Mouse (Mus musculus) liver, embryonic 13.5 days (tissue): Measurements from ENCODE around the gene Nat8l. TPM values are rescaled to one million over a fixed set of nuclear protein-coding genes. Genes with fewer than 3 reads are reported as not detected.
A peak's percentile ranks its signal among the peaks of the same experiment; 100 is the strongest.

Source experiments
- ATAC-seq: fragments of 200-750 bp; cut with Nextera tagmentation; 2 replicates; pipeline ENCODE4 v1.8.0; 2017; ENCODE audit warnings: low read depth, mild to moderate bottlenecking, moderate number of reproducible peaks, moderate library complexity
- DNase-seq: peaks from one replicate; pipeline ENCODE4 v3.0.0; 2022
- H3K27ac ChIP-seq: fragments of 300-500 bp; sonication (generic); 2 replicates; pipeline ENCODE4 v1.5.1; 2015; ENCODE audit warnings: moderate library complexity, mild to moderate bottlenecking, inconsistent platforms
- H3K27me3 ChIP-seq: fragments of 300-500 bp; sonication (generic); 2 replicates; pipeline ENCODE4 v1.6.1; 2015; ENCODE audit warnings: mild to moderate bottlenecking, inconsistent platforms
- H3K36me3 ChIP-seq: fragments of 300-500 bp; sonication (generic); 2 replicates; pipeline ENCODE4 v1.6.1; 2015; ENCODE audit warnings: mild to moderate bottlenecking, inconsistent platforms
- H3K4me1 ChIP-seq: fragments of 300-500 bp; sonication (generic); replicated peaks from 2 replicates; pipeline ENCODE4 v1.6.1; 2015; ENCODE audit warnings: inconsistent platforms
- H3K4me2 ChIP-seq: fragments of 300-500 bp; sonication (generic); 2 replicates; pipeline ENCODE4 v1.6.1; 2015; ENCODE audit warnings: inconsistent platforms, mild to moderate bottlenecking, moderate library complexity
- H3K4me3 ChIP-seq: fragments of 300-500 bp; sonication (generic); replicated peaks from 2 replicates; pipeline ENCODE4 v1.5.1; 2015; ENCODE audit warnings: mild to moderate bottlenecking, inconsistent platforms
- H3K9ac ChIP-seq: fragments of 300-500 bp; sonication (generic); 2 replicates; pipeline ENCODE4 v1.6.1; 2015; ENCODE audit warnings: mild to moderate bottlenecking, inconsistent platforms
- H3K9me3 ChIP-seq: fragments of 300-500 bp; sonication (generic); replicated peaks from 2 replicates; pipeline ENCODE4 v1.6.1; 2016; ENCODE audit warnings: inconsistent platforms
- WGBS: fragments of 180-500 bp; shearing (Covaris S2); methylation state at CpG from one replicate; pipeline ENCODE4 v1.1.7; 2015; ENCODE audit not compliant: insufficient replicate concordance; 5-methylcytosine and 5-hydroxymethylcytosine counted together
- polyA plus RNA-seq: library from polyadenylated mRNA; unstranded; fragments of >200 nt; fragmentation: Nextera tagmentation; extraction: Ambion mirVana; gene quantifications from 2 replicates; pipeline ENCODE4 v1.2.1, GENCODE M21; 2015

The Nat8l gene
- polyA plus RNA-seq, 1 experiment from 2014 or later: 0.05 TPM

GRCm38 (mm10) chr5:33983309-33984121 is 12.3 kb upstream of the Nat8l start, which contains the start of gene Gm1673:
TSS of gene Gm1673 (plus strand) at chr5:33983433.
- H3K27ac ChIP-seq: no peak within 1 kb of the TSS
- peak within 1 kb of the TSS; percentile 60 for H3K4me3 ChIP-seq
- peak; percentile 22 for DNase-seq
- peak within 1 kb of the TSS; percentile 73 for H3K4me2 ChIP-seq
- 2% methylated on average over 84 of the region's 88 CpGs for WGBS
- peaks cover 57% of the 10 kb centered on the region for H3K27me3 ChIP-seq
- H3K36me3 ChIP-seq: no peaks in the 10 kb centered on the region
- peak within 1 kb of the TSS; percentile 39 for H3K9ac ChIP-seq
- peaks cover 11% of the 10 kb centered on the region; the same call in 1 of the 2 replicates for H3K4me1 ChIP-seq
- ATAC-seq: peak; percentile 41
- no peaks in the 10 kb centered on the region for H3K9me3 ChIP-seq

GRCm38 (mm10) chr5:33994671-33995625 is 836 bp upstream of the Nat8l start:
- no peaks in the 10 kb centered on the region for H3K36me3 ChIP-seq
- H3K4me1 ChIP-seq: peaks cover 11% of the 10 kb centered on the region
- DNase-seq: no peak
- ATAC-seq: no peak
- no peaks in the 10 kb centered on the region for H3K9me3 ChIP-seq
- peak overlapping the region; percentile 54; the same call in 1 of the 2 replicates for H3K4me3 ChIP-seq
- no peak overlapping the region for H3K27ac ChIP-seq
- H3K27me3 ChIP-seq: peaks cover 61% of the 10 kb centered on the region
- peak overlapping the region; percentile 71 for H3K4me2 ChIP-seq
- no peak overlapping the region for H3K9ac ChIP-seq
- WGBS: 33% methylated on average over 28 of the region's 28 CpGs

DNA sequence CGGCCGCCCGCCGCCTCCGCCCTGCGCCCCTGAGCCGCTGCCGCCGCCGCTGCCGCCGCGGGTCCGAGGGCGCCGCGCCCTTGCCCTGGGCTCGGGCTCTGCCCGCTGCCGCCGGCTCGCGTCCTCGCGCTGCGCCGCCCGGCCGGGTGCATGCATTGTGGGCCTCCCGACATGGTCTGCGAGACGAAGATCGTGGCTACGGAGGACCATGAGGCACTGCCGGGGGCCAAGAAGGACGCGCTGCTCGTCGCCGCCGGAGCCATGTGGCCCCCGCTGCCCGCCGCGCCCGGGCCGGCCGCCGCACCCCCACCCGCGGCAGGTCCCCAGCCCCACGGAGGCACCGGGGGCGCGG is 886 bp downstream of the Nat8l start:
- H3K27me3 ChIP-seq: peaks cover 67% of the 10 kb centered on the region

DNA sequence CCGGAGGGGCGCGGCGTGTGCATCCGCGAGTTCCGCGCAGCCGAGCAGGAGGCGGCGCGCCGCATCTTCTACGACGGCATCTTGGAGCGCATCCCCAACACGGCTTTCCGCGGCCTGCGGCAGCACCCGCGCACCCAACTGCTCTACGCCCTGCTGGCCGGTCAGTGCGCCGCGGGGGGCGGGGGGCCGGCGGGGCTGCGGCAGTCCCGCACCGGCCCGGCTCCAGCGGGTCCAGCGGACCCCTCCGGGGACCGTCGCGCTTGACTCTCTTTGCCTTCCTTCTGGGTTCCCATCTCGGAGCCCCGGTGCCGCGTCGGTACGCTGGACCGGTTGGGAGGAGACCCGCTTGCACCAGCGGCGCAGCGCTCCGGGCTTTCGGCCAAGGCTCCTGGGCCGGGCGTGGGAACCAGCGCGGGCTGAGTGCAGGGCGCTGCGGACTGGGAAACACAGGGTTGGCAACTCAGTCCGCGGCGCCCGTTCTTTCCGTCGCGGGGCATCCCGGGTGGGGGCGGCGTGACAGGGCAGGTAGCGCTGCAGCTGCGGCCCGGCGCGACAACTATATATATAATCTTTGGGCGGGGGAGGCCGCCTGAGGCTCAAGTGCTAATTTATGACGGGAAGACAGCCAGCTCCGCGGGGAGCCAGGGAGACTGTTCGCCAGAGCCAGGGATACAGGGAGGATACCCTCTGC is 1.4 kb downstream of the Nat8l start:
- 2% methylated on average over 80 of the region's 80 CpGs for WGBS
- no peak overlapping the region for H3K9ac ChIP-seq
- no peak overlapping the region for H3K27ac ChIP-seq
- peak overlapping the region; percentile 71 for H3K4me2 ChIP-seq
- no peaks in the 10 kb centered on the region for H3K9me3 ChIP-seq
- ATAC-seq (no peak), DNase-seq (no peak)
- peak overlapping the region; percentile 54 for H3K4me3 ChIP-seq
- peaks cover 67% of the 10 kb centered on the region for H3K27me3 ChIP-seq
- peaks cover 11% of the 10 kb centered on the region for H3K4me1 ChIP-seq
- no peaks in the 10 kb centered on the region for H3K36me3 ChIP-seq

More for the DNA sequence above, 886 bp downstream of the Nat8l start:
- ATAC-seq: no peak
- under 1% methylated on average over 55 of the region's 55 CpGs for WGBS
- H3K4me2 ChIP-seq: peak overlapping the region; percentile 71
- no peak overlapping the region for H3K9ac ChIP-seq
- DNase-seq: no peak
- H3K4me1 ChIP-seq: peaks cover 11% of the 10 kb centered on the region
- H3K27ac ChIP-seq: no peak overlapping the region
- H3K36me3 ChIP-seq: no peaks in the 10 kb centered on the region
- H3K4me3 ChIP-seq: peak overlapping the region; percentile 54
- no peaks in the 10 kb centered on the region for H3K9me3 ChIP-seq

DNA sequence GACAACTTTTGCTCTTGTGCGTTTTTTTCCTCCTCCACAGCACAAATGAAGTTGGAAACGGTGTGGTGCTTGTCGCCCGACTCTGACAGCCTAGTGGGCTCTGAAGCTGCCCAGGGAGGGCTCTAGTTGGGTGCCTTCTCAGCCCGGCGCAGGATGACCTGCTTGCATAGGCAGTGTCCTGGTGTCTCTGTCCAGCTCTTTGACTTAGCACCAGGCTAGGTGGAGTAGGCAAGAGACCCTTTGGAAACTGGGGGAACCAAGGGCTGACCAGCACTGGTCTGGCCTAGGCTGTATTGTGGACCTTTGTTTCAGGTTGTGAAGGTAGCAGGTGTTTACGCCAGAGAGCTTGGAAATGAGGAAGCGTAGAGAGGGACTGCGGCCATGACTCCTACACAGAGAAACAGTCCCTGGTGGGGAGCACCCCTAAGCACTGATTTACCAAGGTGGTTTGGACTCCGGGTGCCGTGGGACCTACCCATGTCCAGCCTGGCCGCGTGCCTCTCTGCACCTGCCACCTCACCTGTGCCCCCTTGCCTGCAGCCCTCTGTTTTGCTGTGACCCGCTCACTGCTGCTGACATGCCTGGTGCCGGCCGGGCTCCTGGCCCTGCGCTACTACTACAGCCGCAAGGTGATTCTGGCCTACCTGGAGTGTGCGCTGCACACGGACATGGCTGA is 2.2 kb downstream of the Nat8l start:
- Histone ChIP-seq H3K36me3 (no peaks in the 10 kb centered on the region), H3K27ac (no peak overlapping the region), H3K27me3 (peaks cover 67% of the 10 kb centered on the region), H3K4me1 (peaks cover 11% of the 10 kb centered on the region), H3K9me3 (no peaks in the 10 kb centered on the region), H3K9ac (no peak overlapping the region), H3K4me2 (peak overlapping the region; percentile 71; the same call in 1 of the 2 replicates), H3K4me3 (0 out of 2 replicates have a peak overlapping the region, but pooled peaks have one; percentile 54)
- ATAC-seq: no peak
- DNase-seq: no peak
- 56% methylated on average over 20 of the region's 20 CpGs for WGBS

DNA sequence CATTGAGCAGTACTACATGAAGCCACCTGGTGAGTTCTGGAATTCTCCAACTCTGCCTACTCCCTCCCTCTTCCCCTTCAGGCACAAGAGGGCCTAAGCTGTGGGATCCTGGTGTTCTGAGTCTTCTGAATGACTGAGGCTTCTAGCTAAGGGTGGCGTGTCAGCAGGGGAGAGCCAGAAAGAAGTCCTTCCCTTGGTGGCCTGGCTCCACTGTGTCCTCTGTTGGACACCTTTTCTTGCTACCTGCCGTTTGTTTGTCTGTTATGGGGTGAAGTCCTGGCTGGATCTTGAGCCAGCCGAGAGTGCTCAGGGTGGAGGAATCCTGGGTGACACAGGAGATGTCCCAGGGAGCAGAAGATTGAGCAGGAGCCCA is 2.7 kb downstream of the Nat8l start:
- no peak overlapping the region for H3K4me3 ChIP-seq
- H3K27ac ChIP-seq: no peak overlapping the region
- no peak overlapping the region for H3K4me2 ChIP-seq
- peaks cover 11% of the 10 kb centered on the region for H3K4me1 ChIP-seq
- H3K27me3 ChIP-seq: peaks cover 67% of the 10 kb centered on the region
- no peak overlapping the region for H3K9ac ChIP-seq
- H3K9me3 ChIP-seq: no peaks in the 10 kb centered on the region
- ATAC-seq: no peak
- no peaks in the 10 kb centered on the region for H3K36me3 ChIP-seq
- 59% methylated on average over 3 of the region's 3 CpGs for WGBS
- DNase-seq: no peak

- Histone ChIP-seq H3K4me2 (no peak overlapping the region), H3K9ac (no peak overlapping the region), H3K27ac (no peak overlapping the region), H3K4me1 (peaks cover 11% of the 10 kb centered on the region), H3K36me3 (no peaks in the 10 kb centered on the region), H3K27me3 (peaks cover 59% of the 10 kb centered on the region), H3K9me3 (no peaks in the 10 kb centered on the region), H3K4me3 (no peak overlapping the region)
- 60% methylated on average over 6 of the region's 6 CpGs for WGBS
- ATAC-seq (no peak), DNase-seq (no peak)
These were observed 3.8 kb downstream of the Nat8l start for GRCm38 (mm10) chr5:33999466-34000090.

DNA sequence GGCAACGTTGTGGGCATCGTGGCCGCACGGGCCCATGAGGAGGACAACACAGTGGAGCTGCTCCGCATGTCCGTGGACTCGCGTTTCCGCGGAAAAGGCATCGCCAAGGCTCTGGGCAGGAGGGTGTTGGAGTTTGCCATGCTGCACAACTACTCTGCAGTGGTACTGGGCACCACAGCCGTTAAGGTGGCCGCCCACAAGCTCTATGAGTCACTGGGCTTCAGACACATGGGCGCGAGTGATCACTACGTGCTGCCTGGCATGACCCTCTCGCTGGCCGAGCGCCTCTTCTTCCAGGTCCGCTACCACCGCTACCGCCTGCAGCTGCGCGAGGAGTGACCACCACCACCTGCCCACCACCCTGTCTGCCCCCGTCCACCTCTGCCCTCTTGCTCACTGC is 5.0 kb downstream of the Nat8l start:
- no peak for ATAC-seq
- H3K4me3 ChIP-seq: no peak overlapping the region
- H3K9me3 ChIP-seq: no peaks in the 10 kb centered on the region
- peaks cover 8% of the 10 kb centered on the region for H3K4me1 ChIP-seq
- WGBS: 87% methylated on average over 25 of the region's 25 CpGs
- H3K4me2 ChIP-seq: no peak overlapping the region
- no peaks in the 10 kb centered on the region for H3K36me3 ChIP-seq
- H3K9ac ChIP-seq: no peak overlapping the region
- no peak overlapping the region for H3K27ac ChIP-seq
- peaks cover 47% of the 10 kb centered on the region for H3K27me3 ChIP-seq
- DNase-seq: no peak

- peaks cover 6% of the 10 kb centered on the region for H3K4me1 ChIP-seq
- ATAC-seq: no peak
- H3K4me2 ChIP-seq: no peak overlapping the region
- H3K36me3 ChIP-seq: no peaks in the 10 kb centered on the region
- H3K4me3 ChIP-seq: no peak overlapping the region
- DNase-seq: no peak
- H3K27ac ChIP-seq: no peak overlapping the region
- peaks cover 41% of the 10 kb centered on the region for H3K27me3 ChIP-seq
- 92% methylated on average over 1 of the region's 1 CpGs for WGBS
- H3K9me3 ChIP-seq: no peaks in the 10 kb centered on the region
- H3K9ac ChIP-seq: no peak overlapping the region
These were observed 5.6 kb downstream of the Nat8l start for GRCm38 (mm10) chr5:34001401-34001800.

DNA sequence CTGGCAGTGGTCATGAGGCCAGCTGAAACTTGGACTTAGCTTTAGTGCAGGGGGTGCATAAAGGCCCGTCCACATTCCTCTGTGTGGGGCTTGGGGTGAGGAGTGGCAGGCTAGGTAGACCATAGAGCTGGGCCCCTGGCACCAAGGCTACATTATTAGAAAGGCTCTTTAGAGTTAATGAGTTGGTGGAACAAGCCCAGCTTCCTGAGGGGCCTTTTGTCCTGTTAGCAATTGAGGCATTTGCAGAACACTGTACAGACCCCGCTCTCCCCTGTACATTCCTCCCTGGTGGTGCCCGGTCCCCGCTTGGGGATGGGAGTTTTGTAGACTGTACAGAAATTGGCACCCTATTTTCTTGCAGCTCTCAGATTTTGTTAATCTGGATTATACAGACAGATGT is 6.9 kb downstream of the Nat8l start:
- WGBS: 75% methylated on average over 4 of the region's 4 CpGs
- Histone ChIP-seq H3K9me3 (no peaks in the 10 kb centered on the region), H3K4me3 (no peak overlapping the region), H3K36me3 (no peaks in the 10 kb centered on the region), H3K4me1 (no peaks in the 10 kb centered on the region), H3K4me2 (no peak overlapping the region), H3K27ac (no peak overlapping the region), H3K9ac (no peak overlapping the region), H3K27me3 (peaks cover 29% of the 10 kb centered on the region)
- no peak for ATAC-seq
- no peak for DNase-seq
